Mouse (Mus musculus) midbrain, embryonic 16.5 days (tissue): ENCODE results near the gene Trpc2. TPM values are rescaled to one million over a fixed set of nuclear protein-coding genes. Genes with fewer than 3 reads are reported as not detected.
A peak's percentile ranks its signal among the peaks of the same experiment; 100 is the strongest.

Source experiments
- ATAC-seq: fragments of 200-750 bp; cut with Nextera tagmentation; 2 replicates; pipeline ENCODE4 v1.8.0; 2017; ENCODE audit warnings: moderate TSS enrichment
- H3K27ac ChIP-seq: fragments of 300-500 bp; sonication (generic); 2 replicates; pipeline ENCODE4 v1.5.1; 2014; ENCODE audit warnings: mild to moderate bottlenecking, low read length, mixed read lengths
- H3K27me3 ChIP-seq: fragments of 300-500 bp; sonication (generic); 2 replicates; pipeline ENCODE4 v1.6.1; 2014; ENCODE audit warnings: low read depth, low read length, mixed read lengths; ENCODE audit not compliant: control insufficient read depth, insufficient read depth
- H3K36me3 ChIP-seq: fragments of 300-500 bp; sonication (generic); 2 replicates; pipeline ENCODE4 v1.6.1; 2014; ENCODE audit warnings: mild to moderate bottlenecking, low read length, moderate library complexity, mixed read lengths; ENCODE audit not compliant: control insufficient read depth, insufficient read depth
- H3K4me1 ChIP-seq: fragments of 300-500 bp; sonication (generic); 2 replicates; pipeline ENCODE4 v1.6.1; 2014; ENCODE audit warnings: mild to moderate bottlenecking, low read length, mixed read lengths; ENCODE audit not compliant: control insufficient read depth, insufficient read depth
- H3K4me2 ChIP-seq: fragments of 300-500 bp; sonication (generic); 2 replicates; pipeline ENCODE4 v1.6.1; 2014; ENCODE audit warnings: mild to moderate bottlenecking, low read length, mixed read lengths
- H3K4me3 ChIP-seq: fragments of 300-500 bp; sonication (generic); 2 replicates; pipeline ENCODE4 v1.5.1; 2014; ENCODE audit warnings: low read depth, mild to moderate bottlenecking, low read length, moderate library complexity, mixed read lengths
- H3K9ac ChIP-seq: fragments of 300-500 bp; sonication (generic); 2 replicates; pipeline ENCODE4 v1.6.1; 2014; ENCODE audit warnings: low read depth, low read length, mixed read lengths
- H3K9me3 ChIP-seq: fragments of 300-500 bp; sonication (generic); replicated peaks from 2 replicates; pipeline ENCODE4 v1.6.1; 2014; ENCODE audit warnings: mild to moderate bottlenecking, low read length, mixed read lengths; ENCODE audit not compliant: control insufficient read depth, poor library complexity, severe bottlenecking
- WGBS: fragments of 180-500 bp; shearing (Covaris S2); extraction: QIAGEN DNeasy Blood & Tissue Kit; methylation state at CpG from one replicate; pipeline ENCODE4 v1.1.7; 2014; 5-methylcytosine and 5-hydroxymethylcytosine counted together
- polyA plus RNA-seq: library from polyadenylated mRNA; unstranded; fragments of >200 nt; fragmentation: Nextera tagmentation; extraction: Ambion mirVana; gene quantifications from 2 replicates; pipeline ENCODE4 v1.2.1, GENCODE M21; 2015

Trpc2 gene
- polyA plus RNA-seq, 1 experiment from 2014 or later, result not detected

DNA sequence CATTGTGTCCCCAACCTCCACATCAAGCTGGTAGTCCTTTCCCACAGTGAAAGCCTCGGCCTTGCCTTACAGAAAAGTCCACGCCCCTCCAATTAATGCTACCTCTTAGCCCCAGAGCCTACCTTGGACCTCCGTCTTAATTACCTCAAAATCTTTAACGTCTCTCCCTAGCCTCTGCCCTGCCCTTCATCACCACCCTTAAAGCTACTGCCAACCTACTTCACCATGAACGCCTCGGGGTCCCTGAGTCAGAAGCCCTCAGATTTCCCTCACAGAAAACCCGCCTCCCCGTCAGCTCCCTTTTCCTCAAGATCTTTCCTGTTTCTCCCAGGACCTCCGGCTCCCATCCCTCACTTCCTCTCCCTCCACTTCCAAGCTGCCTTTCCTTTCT is 18.3 kb upstream of the Trpc2 start:
- Histone ChIP-seq H3K4me2 (peak overlapping the region; percentile 87), H3K36me3 (0 out of 2 replicates have a peak, but pooled peaks cover under 1% of the 10 kb centered on the region), H3K9ac (peak overlapping the region; percentile 81), H3K9me3 (no peaks in the 10 kb centered on the region), H3K27ac (peak overlapping the region; percentile 86), H3K4me3 (peak overlapping the region; percentile 87), H3K27me3 (no peaks in the 10 kb centered on the region), H3K4me1 (peaks cover 31% of the 10 kb centered on the region)
- ATAC-seq, result peak; percentile 72
- WGBS, result 2% methylated on average over 9 of the region's 9 CpGs

DNA sequence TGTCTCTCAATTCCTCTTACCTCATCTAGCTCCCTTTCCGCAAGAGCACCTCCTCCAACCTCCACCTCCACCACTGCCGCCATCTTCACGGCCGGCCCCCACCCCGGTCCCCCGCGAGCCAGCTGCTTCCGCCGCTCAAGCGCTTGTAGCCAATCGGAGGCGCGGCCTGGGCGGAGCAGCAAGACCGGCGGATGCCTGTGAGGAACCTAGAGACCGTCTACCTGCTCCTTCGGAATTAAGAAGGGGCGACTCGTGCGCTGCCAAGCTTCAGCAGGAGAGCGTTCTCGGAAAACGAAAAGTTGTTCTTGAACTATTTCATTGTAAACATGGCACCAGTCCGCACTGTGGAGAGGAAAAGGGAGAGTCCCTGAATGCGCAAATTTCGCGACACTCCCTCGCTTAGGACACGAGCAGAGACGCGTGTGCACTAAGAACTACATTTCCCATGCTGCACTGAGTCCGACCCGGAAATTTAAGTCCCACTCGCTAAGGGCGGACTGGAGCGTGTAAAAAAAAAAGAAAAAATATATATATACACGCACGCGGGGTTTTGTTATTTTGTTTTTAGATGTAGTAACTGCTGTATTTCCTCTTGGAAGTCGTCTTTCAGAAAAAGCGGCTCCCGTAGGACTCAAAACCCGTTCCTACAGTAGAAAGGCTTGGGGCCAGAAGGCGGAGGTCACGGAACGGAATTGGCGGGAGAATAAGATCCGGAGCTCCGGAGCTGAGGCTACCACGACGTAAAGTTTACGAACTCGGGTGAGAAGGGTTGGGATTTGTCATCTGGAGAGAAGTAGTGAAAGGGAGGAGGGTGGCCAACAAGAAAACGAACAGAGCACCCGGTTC is 17.6 kb upstream of the Trpc2 start, which contains the start of the genes Rnf121, Xndc1 and Xntrpc:
Gene Rnf121 (minus strand): TSS at position 424 of the 846 bp plus-strand sequence.
Gene Xndc1 (plus strand): TSS at position 466 of the 846 bp plus-strand sequence.
Gene Xntrpc (plus strand): TSS at position 668 of the 846 bp plus-strand sequence.
- H3K4me1 ChIP-seq, result peaks cover 31% of the 10 kb centered on the region
- ATAC-seq, result peak; percentile 100
- H3K9ac ChIP-seq, result peak within 1 kb of the TSS; percentile 81
- H3K4me2 ChIP-seq, result peak within 1 kb of the TSS; percentile 87
- H3K4me3 ChIP-seq, result peak within 1 kb of the TSS; percentile 87
- under 1% methylated on average over 56 of the region's 56 CpGs for WGBS
- peak within 1 kb of the TSS; percentile 86 for H3K27ac ChIP-seq
- H3K9me3 ChIP-seq, result no peaks in the 10 kb centered on the region
- no peaks in the 10 kb centered on the region for H3K36me3 ChIP-seq
- H3K27me3 ChIP-seq, result no peaks in the 10 kb centered on the region

DNA sequence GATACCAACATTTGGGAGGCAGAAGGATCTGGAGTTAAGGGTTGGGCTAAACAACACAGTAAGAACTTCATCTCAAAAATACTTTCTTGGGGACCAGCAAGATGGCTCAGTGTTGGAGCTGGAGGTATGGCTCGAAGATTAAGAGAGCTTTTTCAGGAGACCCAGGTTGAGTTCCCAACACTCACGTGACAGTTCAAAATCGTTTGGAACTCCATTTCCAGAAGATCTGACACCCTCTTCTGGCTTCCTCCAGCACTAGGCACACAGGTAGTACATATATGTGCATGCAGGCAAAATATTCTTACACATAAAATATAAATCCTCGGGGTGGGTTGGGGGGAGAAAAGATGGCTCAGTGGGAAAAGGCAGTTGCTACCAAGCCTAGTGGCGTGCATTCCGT is 16.6 kb upstream of the Trpc2 start:
- H3K36me3 ChIP-seq, result no peaks in the 10 kb centered on the region
- no peak for ATAC-seq
- no peak overlapping the region for H3K27ac ChIP-seq
- peak overlapping the region; percentile 87; the same call in 1 of the 2 replicates for H3K4me3 ChIP-seq
- H3K4me2 ChIP-seq, result peak overlapping the region; percentile 59
- WGBS, result 77% methylated on average over 6 of the region's 6 CpGs
- peaks cover 31% of the 10 kb centered on the region for H3K4me1 ChIP-seq
- 0 out of 2 replicates have a peak overlapping the region, but pooled peaks have one; percentile 25 for H3K9ac ChIP-seq
- H3K27me3 ChIP-seq, result no peaks in the 10 kb centered on the region
- H3K9me3 ChIP-seq, result no peaks in the 10 kb centered on the region

DNA sequence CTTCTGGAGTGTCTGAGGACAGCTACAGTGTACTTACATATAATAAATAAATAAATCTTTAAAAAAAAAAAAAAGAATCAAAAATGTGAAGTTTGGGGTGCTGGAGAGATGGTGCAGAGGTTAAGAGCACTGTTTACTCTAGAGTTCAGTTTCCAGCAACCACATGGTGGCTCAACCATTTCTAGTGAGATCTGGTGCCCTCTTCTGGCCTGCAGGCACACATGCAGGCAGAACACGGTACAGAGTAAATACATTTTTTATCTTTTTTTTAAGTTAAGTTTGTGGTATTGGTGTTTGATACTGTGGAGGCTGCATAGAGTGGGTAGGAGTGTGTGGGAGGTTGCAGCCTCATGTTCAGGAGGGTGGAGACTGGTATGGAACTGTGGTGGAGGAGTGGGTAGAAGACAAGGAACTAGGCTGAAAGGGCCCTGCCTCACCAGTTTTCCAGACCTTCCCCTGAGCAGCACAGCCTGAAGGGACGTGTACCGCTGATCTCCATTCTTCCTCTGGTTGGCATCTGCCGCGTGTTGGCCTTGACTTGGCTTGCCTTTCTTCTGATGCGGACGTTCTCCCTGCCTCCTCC is 6.1 kb upstream of the Trpc2 start:
- ATAC-seq, result no peak
- H3K4me2 ChIP-seq, result no peak overlapping the region
- H3K27me3 ChIP-seq, result no peaks in the 10 kb centered on the region
- WGBS, result 66% methylated on average over 7 of the region's 7 CpGs
- no peak overlapping the region for H3K9ac ChIP-seq
- H3K4me1 ChIP-seq, result no peaks in the 10 kb centered on the region
- peaks cover 35% of the 10 kb centered on the region for H3K36me3 ChIP-seq
- H3K9me3 ChIP-seq, result no peaks in the 10 kb centered on the region
- no peak overlapping the region for H3K27ac ChIP-seq
- no peak overlapping the region for H3K4me3 ChIP-seq

DNA sequence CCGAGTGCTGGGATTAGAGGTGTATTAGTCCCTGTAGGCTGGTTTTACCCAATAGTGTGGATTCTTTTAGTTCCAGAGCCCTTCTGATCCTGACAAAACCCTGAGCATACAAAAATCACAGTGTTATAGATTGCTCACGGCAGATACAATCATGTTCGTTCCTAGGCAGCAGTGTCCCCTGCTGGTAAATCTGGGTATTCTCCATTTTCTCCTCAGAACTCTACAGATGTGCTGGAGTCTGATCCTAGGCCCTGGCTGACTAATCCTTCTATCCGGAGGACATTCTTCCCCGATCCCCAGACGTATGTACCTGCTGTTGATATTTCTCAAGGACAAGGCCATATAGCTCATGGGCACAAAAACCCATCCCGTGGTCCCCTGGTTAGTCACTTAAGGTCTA is 4.4 kb upstream of the Trpc2 start:
- no peaks in the 10 kb centered on the region for H3K9me3 ChIP-seq
- WGBS, result 79% methylated on average over 7 of the region's 7 CpGs
- H3K9ac ChIP-seq, result no peak overlapping the region
- no peaks in the 10 kb centered on the region for H3K4me1 ChIP-seq
- ATAC-seq, result no peak
- no peak overlapping the region for H3K27ac ChIP-seq
- no peak overlapping the region for H3K4me2 ChIP-seq
- H3K36me3 ChIP-seq, result peaks cover 38% of the 10 kb centered on the region
- H3K27me3 ChIP-seq, result no peaks in the 10 kb centered on the region
- H3K4me3 ChIP-seq, result no peak overlapping the region

DNA sequence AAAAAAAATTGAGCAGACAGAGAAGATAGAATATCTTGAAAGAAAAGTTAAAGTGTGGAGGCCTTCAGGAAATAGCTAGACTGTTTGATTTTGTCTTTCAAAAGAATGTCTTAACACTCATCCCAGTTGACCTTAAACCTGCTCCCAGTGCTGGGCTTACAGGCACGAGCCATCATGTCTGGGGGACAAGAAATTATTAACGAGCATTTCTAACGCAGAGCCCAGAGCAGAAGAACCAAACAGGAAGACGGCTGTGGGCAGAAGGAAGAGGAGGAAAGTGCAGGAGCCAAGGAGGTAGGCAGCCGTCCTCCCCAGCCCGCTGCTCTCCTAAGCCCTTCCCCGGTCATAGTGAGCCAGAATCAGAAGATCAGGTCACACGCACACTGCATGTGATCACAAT is 2.6 kb upstream of the Trpc2 start:
- 95% methylated on average over 8 of the region's 8 CpGs for WGBS
- no peak overlapping the region for H3K27ac ChIP-seq
- no peaks in the 10 kb centered on the region for H3K9me3 ChIP-seq
- H3K36me3 ChIP-seq, result peaks cover 40% of the 10 kb centered on the region
- H3K4me2 ChIP-seq, result no peak overlapping the region
- H3K27me3 ChIP-seq, result no peaks in the 10 kb centered on the region
- H3K4me1 ChIP-seq, result no peaks in the 10 kb centered on the region
- ATAC-seq, result no peak
- no peak overlapping the region for H3K9ac ChIP-seq
- H3K4me3 ChIP-seq, result no peak overlapping the region

DNA sequence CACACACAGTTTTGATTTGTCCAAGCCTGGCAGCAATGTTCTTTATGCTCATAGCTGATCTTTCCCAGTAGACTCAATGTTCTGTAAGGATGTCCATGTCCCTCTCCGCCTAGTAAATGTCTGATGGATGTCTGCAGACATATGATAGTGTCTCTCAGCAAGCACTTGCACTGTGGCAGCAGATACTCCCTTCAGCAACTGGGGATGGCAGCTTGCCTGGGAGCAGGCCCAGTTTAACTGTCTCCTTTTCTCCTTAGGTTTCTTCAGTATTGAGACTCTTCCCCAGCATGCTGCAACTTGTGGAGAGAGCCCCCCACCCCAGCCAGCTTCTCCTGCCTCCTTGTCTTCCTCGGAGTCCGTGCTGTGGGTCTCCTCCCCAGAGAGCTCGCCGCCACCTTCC is 1.1 kb upstream of the Trpc2 start:
- H3K27me3 ChIP-seq, result no peaks in the 10 kb centered on the region
- no peak overlapping the region for H3K27ac ChIP-seq
- H3K4me3 ChIP-seq, result no peak overlapping the region
- H3K9ac ChIP-seq, result no peak overlapping the region
- H3K9me3 ChIP-seq, result no peaks in the 10 kb centered on the region
- 96% methylated on average over 5 of the region's 5 CpGs for WGBS
- ATAC-seq, result no peak
- no peak overlapping the region for H3K4me2 ChIP-seq
- H3K4me1 ChIP-seq, result no peaks in the 10 kb centered on the region
- H3K36me3 ChIP-seq, result peaks cover 35% of the 10 kb centered on the region

DNA sequence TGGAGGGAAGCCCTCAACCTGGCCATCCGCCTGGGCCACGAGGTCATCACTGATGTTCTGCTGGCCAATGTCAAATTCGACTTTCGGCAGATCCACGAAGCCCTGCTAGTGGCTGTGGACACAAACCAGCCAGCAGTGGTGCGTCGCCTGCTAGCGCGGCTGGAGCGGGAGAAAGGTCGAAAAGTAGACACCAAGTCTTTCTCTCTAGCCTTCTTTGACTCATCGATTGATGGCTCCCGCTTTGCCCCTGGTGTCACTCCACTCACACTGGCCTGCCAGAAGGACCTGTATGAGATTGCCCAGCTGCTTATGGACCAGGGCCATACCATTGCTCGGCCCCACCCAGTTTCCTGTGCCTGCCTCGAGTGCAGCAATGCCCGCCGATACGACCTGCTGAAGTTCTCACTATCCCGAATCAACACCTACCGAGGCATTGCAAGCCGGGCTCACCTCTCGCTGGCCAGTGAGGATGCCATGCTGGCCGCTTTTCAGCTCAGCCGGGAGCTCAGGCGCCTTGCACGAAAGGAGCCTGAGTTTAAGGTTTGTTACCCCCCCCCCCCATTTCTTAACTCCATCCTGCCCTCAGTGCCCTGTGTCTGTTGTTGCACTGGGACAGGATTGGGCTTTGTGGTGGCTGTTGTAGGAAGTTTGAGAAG is 1.3 kb downstream of the Trpc2 start:
- ATAC-seq, result no peak
- no peak overlapping the region for H3K4me2 ChIP-seq
- no peak overlapping the region for H3K27ac ChIP-seq
- no peak overlapping the region for H3K4me3 ChIP-seq
- H3K9ac ChIP-seq, result no peak overlapping the region
- WGBS, result 92% methylated on average over 26 of the region's 26 CpGs
- no peaks in the 10 kb centered on the region for H3K9me3 ChIP-seq
- H3K27me3 ChIP-seq, result no peaks in the 10 kb centered on the region
- H3K36me3 ChIP-seq, result peaks cover 20% of the 10 kb centered on the region
- no peaks in the 10 kb centered on the region for H3K4me1 ChIP-seq
